Comparison of ENCODE assay signal across 8 mouse cellular contexts in the genomic region with DNA sequence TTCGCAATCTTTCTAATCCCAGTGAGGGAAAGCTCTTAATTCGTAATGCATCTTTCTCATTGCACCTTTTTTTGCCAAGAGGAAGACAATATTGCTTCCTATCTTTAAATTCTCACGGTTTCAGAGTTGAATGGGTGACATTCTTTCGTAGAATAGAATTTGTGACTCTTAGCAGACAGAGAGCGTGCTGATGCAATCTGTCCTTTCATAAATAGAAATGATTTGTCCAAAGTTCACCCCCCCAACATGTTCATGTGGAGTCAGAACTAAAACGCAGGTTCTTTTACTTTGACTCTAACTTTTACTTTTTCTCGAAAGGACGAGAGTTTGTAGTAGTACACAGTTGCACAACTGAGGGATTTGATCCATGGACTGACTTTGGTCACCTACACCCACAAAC. TPM values are rescaled to one million over a fixed set of nuclear protein-coding genes. Genes with fewer than 3 reads are reported as not detected.
DNase-seq lines count a peak whose midpoint lies in the region; ATAC-seq and TF ChIP-seq lines count a peak whose summit lies in the region.

No protein-coding gene starts in this region.

- no peaks in the 10 kb centered on the region for H3K9me3 ChIP-seq in kidney, postnatal 0 days (replicated peaks; ENCODE audit: low read length)
- H3K9me3 ChIP-seq in hindbrain, embryonic 15.5 days = no peaks in the 10 kb centered on the region
- no peaks in the 10 kb centered on the region for H3K9me3 ChIP-seq in midbrain, embryonic 15.5 days

- WGBS in kidney, postnatal 0 days = 3% methylated on average over 8 of the region's 8 CpGs
- WGBS in hindbrain, embryonic 15.5 days = 14% methylated on average over 8 of the region's 8 CpGs
- WGBS in midbrain, embryonic 15.5 days = 9% methylated on average over 8 of the region's 8 CpGs

- H3K4me3 ChIP-seq in kidney, postnatal 0 days (replicated peaks; ENCODE audit: low read depth, low read length) = peak overlapping the region; percentile 96
- peak overlapping the region; percentile 73 for H3K4me3 ChIP-seq in brown adipose tissue, adult 24 weeks (ENCODE audit: insufficient read depth, low read depth, low read length)
- peak overlapping the region; percentile 77 for H3K4me3 ChIP-seq in hindbrain, embryonic 15.5 days
- H3K4me3 ChIP-seq in midbrain, embryonic 15.5 days = peak overlapping the region; percentile 100

- no peak for TF ChIP-seq CTCF in kidney, postnatal 0 days (IDR thresholded peaks at IDR 0.05; ENCODE audit: low read depth)

- H3K36me3 ChIP-seq in kidney, postnatal 0 days (ENCODE audit: insufficient read depth, low read length) = no peaks in the 10 kb centered on the region
- H3K36me3 ChIP-seq in hindbrain, embryonic 15.5 days = no peaks in the 10 kb centered on the region
- no peaks in the 10 kb centered on the region for H3K36me3 ChIP-seq in midbrain, embryonic 15.5 days (replicated peaks)

- H3K27me3 ChIP-seq in kidney, postnatal 0 days (ENCODE audit: insufficient read depth, low read length) = no peaks in the 10 kb centered on the region
- no peaks in the 10 kb centered on the region for H3K27me3 ChIP-seq in hindbrain, embryonic 15.5 days
- no peaks in the 10 kb centered on the region for H3K27me3 ChIP-seq in midbrain, embryonic 15.5 days (replicated peaks)

- no peak for ATAC-seq in kidney, postnatal 0 days (replicated peaks; ENCODE audit: low FRiP score, low read depth)
- no peak for ATAC-seq in hindbrain, embryonic 15.5 days (ENCODE audit: low FRiP score, low read depth)
- ATAC-seq in midbrain, embryonic 15.5 days (replicated peaks) = no peak
- no peak for ATAC-seq in megakaryocyte-erythroid progenitor cell, adult 5-6 weeks (replicated peaks; ENCODE audit: low FRiP score, low TSS enrichment, poor library complexity, severe bottlenecking)

- DNase-seq in kidney, postnatal 0 days (ENCODE audit: low spot score) = no peak
- DNase-seq in kidney, postnatal 4 days = no peak
- no peak for DNase-seq in right cerebral cortex, adult 2 months (ENCODE audit: low spot score in 2 of 2)
- DNase-seq in cerebellum, postnatal 25 days = no peak

- H3K9ac ChIP-seq in kidney, postnatal 0 days (ENCODE audit: low read depth, low read length) = peak overlapping the region; percentile 97
- H3K9ac ChIP-seq in hindbrain, embryonic 15.5 days = peak overlapping the region; percentile 94
- peak overlapping the region; percentile 100 for H3K9ac ChIP-seq in midbrain, embryonic 15.5 days

- H3K4me2 ChIP-seq in kidney, postnatal 0 days (ENCODE audit: low read length) = peak overlapping the region; percentile 72
- peak overlapping the region; percentile 53 for H3K4me2 ChIP-seq in hindbrain, embryonic 15.5 days
- H3K4me2 ChIP-seq in midbrain, embryonic 15.5 days = peak overlapping the region; percentile 58

- H3K4me1 ChIP-seq in kidney, postnatal 0 days (replicated peaks; ENCODE audit: insufficient read depth, low read length) = no peaks in the 10 kb centered on the region
- H3K4me1 ChIP-seq in brown adipose tissue, adult 24 weeks (ENCODE audit: control insufficient read depth, insufficient read depth, insufficient read length, low read length) = peaks cover 6% of the 10 kb centered on the region; the same call in 1 of the 2 replicates
- peaks cover 22% of the 10 kb centered on the region for H3K4me1 ChIP-seq in hindbrain, embryonic 15.5 days (replicated peaks)
- H3K4me1 ChIP-seq in midbrain, embryonic 15.5 days = peaks cover 20% of the 10 kb centered on the region

- H3K27ac ChIP-seq in kidney, postnatal 0 days = peak overlapping the region; percentile 99
- H3K27ac ChIP-seq in brown adipose tissue, adult 24 weeks (replicated peaks; ENCODE audit: low read depth, low read length) = peak overlapping the region; percentile 79
- H3K27ac ChIP-seq in hindbrain, embryonic 15.5 days (replicated peaks) = peak overlapping the region; percentile 99
- peak overlapping the region; percentile 100 for H3K27ac ChIP-seq in midbrain, embryonic 15.5 days

RNA-seq across cellular contexts. Expression of a gene that starts 0.9 kb away (rescaled TPM):
- polyA plus RNA-seq in kidney, postnatal 0 days (2015; fragmentation: Nextera tagmentation; extraction: Ambion mirVana) = 21.3 and 23.3 TPM in 2 replicates
- 17.4 and 29.5 TPM in 2 replicates for polyA plus RNA-seq in brown adipose tissue, adult 24 weeks (2012; ENCODE audit: insufficient read depth, insufficient read length, missing spikeins)
- polyA plus RNA-seq in hindbrain, embryonic 15.5 days (2015; fragmentation: Nextera tagmentation; extraction: Ambion mirVana) = 23.2 and 24.3 TPM in 2 replicates
- polyA plus RNA-seq in midbrain, embryonic 15.5 days (2015; fragmentation: Nextera tagmentation; extraction: Ambion mirVana) = 22.8 and 25.7 TPM in 2 replicates
- 61.3 and 82.5 TPM in 2 replicates for total RNA-seq in megakaryocyte-erythroid progenitor cell, adult 5-6 weeks (2014; fragmentation: Nextera tagmentation)
- total RNA-seq in megakaryocyte-erythroid progenitor cell, adult 5-6 weeks (2017) = 35.8 and 52.0 TPM in 2 replicates
